Mouse (Mus musculus) heart, embryonic 14.5 days (tissue): ENCODE results near the gene Aamp. TPM values are rescaled to one million over a fixed set of nuclear protein-coding genes. Genes with fewer than 3 reads are reported as not detected.
"Not testable (repeated sequence)": the region's sequence is repeated elsewhere in the genome, so short reads cannot be mapped to it uniquely, and the experiment has no call there.

Source experiments
- ATAC-seq: fragments of 200-750 bp; cut with Nextera tagmentation; 2 replicates; pipeline ENCODE4 v1.8.0; 2017; ENCODE audit warnings: low read depth, moderate TSS enrichment; ENCODE audit not compliant: insufficient number of reproducible peaks, insufficient read depth, low FRiP score
- H3K27ac ChIP-seq, 2 experiments: fragments of 200-500 bp in 1 of 2; fragments of 300-500 bp in 1 of 2; sonication (generic) in 1 of 2; replicated peaks in 1 of 2; 2 replicates each; pipeline ENCODE4 v1.5.1; 2012 to 2014; ENCODE audit warnings: low read depth in 2 of 2, low read length in 2 of 2, control low read depth in 1 of 2, mild to moderate bottlenecking in 1 of 2, mixed read lengths in 1 of 2; ENCODE audit not compliant: control insufficient read depth in 1 of 2, insufficient read depth in 1 of 2
- H3K27me3 ChIP-seq: fragments of 300-500 bp; sonication (generic); 2 replicates; pipeline ENCODE4 v1.6.1; 2014; ENCODE audit warnings: mild to moderate bottlenecking, low read length, control low read depth; ENCODE audit not compliant: control insufficient read depth, insufficient read depth
- H3K36me3 ChIP-seq: fragments of 300-500 bp; sonication (generic); 2 replicates; pipeline ENCODE4 v1.6.1; 2014; ENCODE audit warnings: mild to moderate bottlenecking, control low read depth, low read length, mixed read lengths; ENCODE audit not compliant: control insufficient read depth, insufficient read depth
- H3K4me1 ChIP-seq, 2 experiments: fragments of 200-500 bp in 1 of 2; fragments of 300-500 bp in 1 of 2; sonication (generic) in 1 of 2; 2 replicates each; pipeline ENCODE4 v1.6.1; 2012 to 2014; ENCODE audit warnings: low read length in 2 of 2, control low read depth in 1 of 2, mixed read lengths in 1 of 2; ENCODE audit not compliant: control insufficient read depth in 2 of 2, insufficient read depth in 2 of 2
- H3K4me2 ChIP-seq: fragments of 300-500 bp; sonication (generic); 2 replicates; pipeline ENCODE4 v1.6.1; 2014; ENCODE audit warnings: mild to moderate bottlenecking, low read length
- H3K4me3 ChIP-seq, 2 experiments: fragments of 200-500 bp in 1 of 2; fragments of 300-500 bp in 1 of 2; sonication (generic) in 1 of 2; 2 replicates each; pipeline ENCODE4 v1.5.1; 2012 to 2014; ENCODE audit warnings: low read length in 2 of 2, mild to moderate bottlenecking in 2 of 2, control low read depth in 1 of 2, low read depth in 1 of 2, moderate library complexity in 1 of 2; ENCODE audit not compliant: control insufficient read depth in 1 of 2, insufficient read depth in 1 of 2
- H3K9ac ChIP-seq: fragments of 300-500 bp; sonication (generic); 2 replicates; pipeline ENCODE4 v1.6.1; 2014; ENCODE audit warnings: mild to moderate bottlenecking, low read length
- H3K9me3 ChIP-seq: fragments of 300-500 bp; sonication (generic); 2 replicates; pipeline ENCODE4 v1.6.1; 2016; ENCODE audit warnings: low read length, control low read depth; ENCODE audit not compliant: control insufficient read depth
- WGBS: fragments of 180-500 bp; shearing (Covaris S2); extraction: QIAGEN DNeasy Blood & Tissue Kit; methylation state at CpG from one replicate; pipeline ENCODE4 v1.1.7; 2014; 5-methylcytosine and 5-hydroxymethylcytosine counted together
- polyA plus RNA-seq: library from polyadenylated mRNA; unstranded; fragments of >200 nt; fragmentation: Nextera tagmentation; extraction: Ambion mirVana; gene quantifications from 2 replicates; pipeline ENCODE4 v1.2.1, GENCODE M21; 2014

The Aamp gene
- polyA plus RNA-seq = 180 and 187 TPM in 2 replicates

DNA sequence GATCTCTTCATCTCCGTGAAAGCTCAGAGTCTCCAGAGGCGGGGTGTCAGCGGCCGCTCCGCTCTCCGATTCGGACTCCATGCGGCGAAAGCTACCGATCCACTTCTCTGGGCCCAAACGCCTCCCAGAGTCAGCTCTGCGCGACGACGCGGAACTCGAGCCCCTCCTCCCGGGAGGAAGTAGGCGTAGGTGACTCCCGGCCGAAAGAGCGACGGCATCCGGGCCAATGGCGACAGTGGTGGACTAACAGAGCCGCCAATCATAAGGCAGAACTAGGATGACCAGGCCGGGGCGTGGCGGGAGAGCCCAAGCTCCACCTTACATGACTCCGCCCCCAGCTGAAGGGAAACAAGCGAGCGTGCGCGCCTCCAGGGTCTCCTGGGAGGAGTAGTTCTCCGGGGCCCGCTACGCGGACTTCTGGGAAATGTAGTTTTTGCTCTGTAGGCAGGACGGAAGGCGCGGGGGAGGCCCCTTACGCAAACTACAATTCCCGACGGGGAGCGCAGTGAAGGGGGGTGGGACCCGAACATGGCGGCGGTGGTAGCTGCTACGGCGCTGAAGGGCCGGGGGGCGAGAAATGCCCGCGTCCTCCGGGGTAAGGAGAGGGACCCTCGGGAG, at the start of gene Aamp, which contains the start of gene Pnkd:
Gene Aamp, minus strand, starts transcription at position 196 of the 618 bp plus-strand sequence.
Gene Pnkd, plus strand, starts transcription at position 388 of the 618 bp plus-strand sequence.
- Histone ChIP-seq H3K9me3 (no peaks in the 10 kb centered on the region), H3K4me3 (peak within 1 kb of the TSS; percentile 84 to 92), H3K9ac (peak within 1 kb of the TSS; percentile 91), H3K4me1 (peaks cover 16 to 32% of the 10 kb centered on the region in 2 experiments), H3K27me3 (no peaks in the 10 kb centered on the region), H3K36me3 (peaks cover 65% of the 10 kb centered on the region), H3K4me2 (peak within 1 kb of the TSS; percentile 79), H3K27ac (peak within 1 kb of the TSS; percentile 57 to 76)
- under 1% methylated on average over 56 of the region's 56 CpGs for WGBS
- ATAC-seq = peak; percentile 97

GRCm38 (mm10) chr1:74332930-74333329, 48.4 kb upstream of the Aamp start:
- Histone ChIP-seq H3K4me2 (peak overlapping the region; percentile 83), H3K36me3 (peaks cover 4% of the 10 kb centered on the region; the same call in 1 of the 2 replicates), H3K4me1 (peaks cover 28 to 55% of the 10 kb centered on the region in 2 experiments), H3K27me3 (no peaks in the 10 kb centered on the region), H3K9ac (peak overlapping the region; percentile 71), H3K27ac (peak overlapping the region; percentile 62 to 76), H3K4me3 (peak overlapping the region; percentile 44 to 54), H3K9me3 (no peaks in the 10 kb centered on the region)
- WGBS = 3% methylated on average over 9 of the region's 9 CpGs
- ATAC-seq = no peak

DNA sequence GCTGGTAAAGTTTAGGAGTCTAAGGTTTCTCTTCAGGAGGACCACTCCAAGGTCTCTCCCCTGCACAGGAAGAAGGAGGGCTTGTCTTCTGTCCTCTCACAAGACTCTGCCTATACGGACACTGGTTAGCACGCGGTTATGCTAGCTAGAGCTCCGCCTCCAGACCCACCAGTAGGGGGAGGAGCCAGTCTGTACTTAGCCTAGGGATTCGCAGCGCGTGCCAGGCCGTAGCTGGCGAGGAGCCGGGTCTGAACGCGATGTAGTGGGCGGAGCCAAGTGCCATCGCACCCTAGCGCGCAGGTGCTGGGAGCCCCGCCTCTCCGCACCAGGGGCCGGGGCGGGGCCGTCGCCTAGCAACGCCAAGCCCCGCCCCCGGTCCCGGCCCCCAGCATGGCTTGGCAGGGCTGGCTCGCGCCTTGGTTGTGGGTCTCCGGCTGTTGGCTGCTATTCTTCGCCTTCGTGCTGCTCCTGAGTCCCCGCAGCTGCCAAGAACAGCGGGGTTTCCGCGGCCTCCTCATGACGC, 47.8 kb upstream of the Aamp start:
- Histone ChIP-seq H3K27ac (peak overlapping the region; percentile 67 to 76), H3K4me2 (peak overlapping the region; percentile 83), H3K9me3 (no peaks in the 10 kb centered on the region), H3K9ac (peak overlapping the region; percentile 71), H3K36me3 (peaks cover 4% of the 10 kb centered on the region; the same call in 1 of the 2 replicates), H3K4me1 (peaks cover 23 to 49% of the 10 kb centered on the region in 2 experiments), H3K27me3 (no peaks in the 10 kb centered on the region), H3K4me3 (peak overlapping the region; percentile 44 to 54)
- 0% methylated on average over 36 of the region's 36 CpGs for WGBS
- peak; percentile 92 for ATAC-seq

DNA sequence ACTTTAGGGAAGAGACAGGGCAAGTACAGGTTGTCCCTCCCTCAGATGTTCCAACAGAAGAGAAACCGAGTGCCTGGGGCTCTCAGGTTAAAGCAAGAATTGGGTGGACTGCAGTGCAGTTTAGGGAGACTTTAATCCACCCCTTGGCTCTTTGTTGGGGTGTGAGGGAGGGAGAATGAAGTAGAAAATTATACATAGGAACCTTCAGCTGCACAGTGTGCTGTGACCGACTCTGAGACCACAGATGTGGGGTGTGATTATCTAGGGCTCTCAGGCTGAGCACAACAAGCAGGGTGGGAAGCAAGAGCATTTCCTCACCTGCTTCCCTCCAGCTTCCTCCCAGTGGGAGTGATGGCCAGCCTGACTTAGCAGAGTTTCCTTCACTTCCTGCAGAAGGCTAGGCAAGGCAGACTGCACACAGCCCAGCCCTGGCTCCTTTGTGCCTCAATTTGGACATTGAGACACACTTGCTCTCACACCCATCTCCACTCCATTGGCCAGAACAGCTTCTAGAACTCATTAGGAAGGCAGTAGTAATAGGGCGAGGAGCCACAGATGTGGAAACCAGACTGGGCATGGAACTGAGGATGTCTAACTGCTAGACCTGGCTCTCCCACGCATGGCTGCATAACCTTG, 46.6 kb upstream of the Aamp start:
- no peak for ATAC-seq
- H3K9ac ChIP-seq = peak overlapping the region; percentile 38; the same call in 1 of the 2 replicates
- peaks cover 18 to 43% of the 10 kb centered on the region in 2 experiments for H3K4me1 ChIP-seq
- no peak overlapping the region for H3K4me2 ChIP-seq
- no peaks in the 10 kb centered on the region for H3K9me3 ChIP-seq
- H3K4me3 ChIP-seq = no peak overlapping the region
- peaks cover 4% of the 10 kb centered on the region; the same call in 1 of the 2 replicates for H3K36me3 ChIP-seq
- H3K27me3 ChIP-seq = no peaks in the 10 kb centered on the region
- 62% methylated on average over 4 of the region's 4 CpGs for WGBS
- peak overlapping the region; percentile 42 to 76; a peak in 3 of 4 replicates for H3K27ac ChIP-seq

GRCm38 (mm10) chr1:74329899-74330431, 45.4 kb upstream of the Aamp start:
- no peak for ATAC-seq
- Histone ChIP-seq H3K4me1 (peaks cover 18 to 35% of the 10 kb centered on the region in 2 experiments), H3K4me2 (no peak overlapping the region), H3K9me3 (no peaks in the 10 kb centered on the region), H3K36me3 (peaks cover 4% of the 10 kb centered on the region; the same call in 1 of the 2 replicates), H3K4me3 (no peak overlapping the region), H3K9ac (no peak overlapping the region), H3K27ac (0 out of 4 replicates have a peak overlapping the region, but pooled peaks of 1 of the 2 experiments have one; percentile 14), H3K27me3 (no peaks in the 10 kb centered on the region)
- WGBS = 79% methylated on average over 7 of the region's 7 CpGs

DNA sequence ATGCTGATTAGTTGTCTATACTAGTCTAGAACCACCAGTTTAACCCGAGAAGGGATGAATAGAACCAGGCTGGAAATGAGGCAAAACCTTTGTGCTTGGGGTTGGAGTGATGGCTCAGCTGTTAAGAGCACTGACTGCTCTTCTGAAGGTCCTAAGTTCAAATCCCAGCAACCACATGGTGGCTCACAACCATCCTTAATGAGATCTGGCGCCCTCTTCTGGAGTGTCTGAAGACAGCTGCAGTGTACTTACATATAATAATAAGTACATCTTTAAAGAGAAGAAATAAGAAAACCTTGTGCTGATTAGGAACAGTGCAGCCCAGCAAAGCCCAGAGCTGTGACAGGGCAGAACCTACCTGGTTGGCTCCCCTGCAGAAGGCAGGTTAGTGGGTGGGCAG, 42.4 kb upstream of the Aamp start:
- H3K27ac ChIP-seq, ATAC-seq, H3K9ac ChIP-seq, H3K4me3 ChIP-seq, H3K27me3 ChIP-seq, H3K4me2 ChIP-seq, H3K9me3 ChIP-seq, H3K36me3 ChIP-seq: not testable (repeated sequence)
- WGBS = 79% methylated on average over 2 of the region's 2 CpGs
- H3K4me1 ChIP-seq = peaks cover 16 to 26% of the 10 kb centered on the region in 2 experiments

GRCm38 (mm10) chr1:74321396-74321795, 36.9 kb upstream of the Aamp start:
- Histone ChIP-seq H3K9me3 (no peaks in the 10 kb centered on the region), H3K27ac (peak overlapping the region; percentile 57 to 65), H3K36me3 (no peaks in the 10 kb centered on the region), H3K9ac (no peak overlapping the region), H3K27me3 (no peaks in the 10 kb centered on the region), H3K4me3 (no peak overlapping the region), H3K4me1 (peaks cover 8 to 16% of the 10 kb centered on the region in 2 experiments), H3K4me2 (no peak overlapping the region)
- ATAC-seq = no peak; the same call in 1 of the 2 replicates
- WGBS = 30% methylated on average over 3 of the region's 3 CpGs
